Mouse (Mus musculus): Measurements from ENCODE around the gene Scp2.

Gene Scp2

GRCm38 (mm10) chr4:108066569-108066968 is 78.2 kb downstream of the Scp2 start:
- in situ Hi-C loops (cut with MboI; ENCODE audit: unreplicated experiment in 2 of 2) = no loop called here

- in situ Hi-C loops (cut with MboI; ENCODE audit: unreplicated experiment in 2 of 2) = no loop called here
Observed at GRCm38 (mm10) chr4:108065176-108065844, 79.5 kb downstream of the Scp2 start.

- in situ Hi-C loops (cut with MboI; ENCODE audit: unreplicated experiment in 2 of 2) = no loop called here
Observed at GRCm38 (mm10) chr4:108063616-108064015, 81.2 kb downstream of the Scp2 start.

GRCm38 (mm10) chr4:108062524-108062923 is 82.3 kb downstream of the Scp2 start:
- in situ Hi-C loops (cut with MboI; ENCODE audit: unreplicated experiment in 2 of 2) = no loop called here

GRCm38 (mm10) chr4:108060774-108061173 is 84.0 kb downstream of the Scp2 start:
- in situ Hi-C loops (cut with MboI; ENCODE audit: unreplicated experiment in 2 of 2) = no loop called here

- in situ Hi-C loops (cut with MboI; ENCODE audit: unreplicated experiment in 2 of 2) = no loop called here
Observed at GRCm38 (mm10) chr4:108059601-108060379, 85.0 kb downstream of the Scp2 start.

- in situ Hi-C loops (cut with MboI; ENCODE audit: unreplicated experiment in 2 of 2) = no loop called here
Observed at GRCm38 (mm10) chr4:108058166-108058565, 86.6 kb downstream of the Scp2 start.

- in situ Hi-C loops (cut with MboI; ENCODE audit: unreplicated experiment in 2 of 2) = no loop called here
Observed at GRCm38 (mm10) chr4:108057247-108057646, 87.6 kb downstream of the Scp2 start.

- in situ Hi-C loops (cut with MboI; ENCODE audit: unreplicated experiment in 2 of 2) = no loop called here
Observed at GRCm38 (mm10) chr4:108055873-108056272, 88.9 kb downstream of the Scp2 start.

GRCm38 (mm10) chr4:108052673-108053072 is 92.1 kb downstream of the Scp2 start:
- in situ Hi-C loops (cut with MboI; ENCODE audit: unreplicated experiment in 2 of 2) = no loop called here

- in situ Hi-C loops (cut with MboI; ENCODE audit: unreplicated experiment in 2 of 2) = no loop called here
Observed at GRCm38 (mm10) chr4:108051687-108052274, 93.0 kb downstream of the Scp2 start.

GRCm38 (mm10) chr4:108046136-108046535 is 98.7 kb downstream of the Scp2 start:
- in situ Hi-C loops (cut with MboI; ENCODE audit: unreplicated experiment in 2 of 2) = no loop called here

- in situ Hi-C loops (cut with MboI; ENCODE audit: unreplicated experiment in 2 of 2) = no loop called here
Observed at GRCm38 (mm10) chr4:108045136-108046107, 99.4 kb downstream of the Scp2 start.

GRCm38 (mm10) chr4:108037027-108037426 is 107.8 kb downstream of the Scp2 start:
- in situ Hi-C loops (cut with MboI; ENCODE audit: unreplicated experiment in 2 of 2) = no loop called here

GRCm38 (mm10) chr4:108033041-108033764 is 111.6 kb downstream of the Scp2 start:
- in situ Hi-C loops (cut with MboI; ENCODE audit: unreplicated experiment in 2 of 2) = no loop called here

- in situ Hi-C loops (cut with MboI; ENCODE audit: unreplicated experiment in 2 of 2) = no loop called here
Observed at GRCm38 (mm10) chr4:108032352-108032849, 112.4 kb downstream of the Scp2 start.

- in situ Hi-C loops (cut with MboI; ENCODE audit: unreplicated experiment in 2 of 2) = no loop called here
Observed at GRCm38 (mm10) chr4:108031502-108032351, 113.1 kb downstream of the Scp2 start.

- in situ Hi-C loops (cut with MboI; ENCODE audit: unreplicated experiment in 2 of 2) = no loop called here
Observed at GRCm38 (mm10) chr4:108030888-108031501, 113.8 kb downstream of the Scp2 start.
